Mouse (Mus musculus): ENCODE data around the gene Slc16a6. TPM values are rescaled to one million over a fixed set of nuclear protein-coding genes. Genes with fewer than 3 reads are reported as not detected.

Gene Slc16a6
- total and polyA plus RNA-seq, 3 experiments = 14.1 to 24.2 (median 20.9) TPM

DNA sequence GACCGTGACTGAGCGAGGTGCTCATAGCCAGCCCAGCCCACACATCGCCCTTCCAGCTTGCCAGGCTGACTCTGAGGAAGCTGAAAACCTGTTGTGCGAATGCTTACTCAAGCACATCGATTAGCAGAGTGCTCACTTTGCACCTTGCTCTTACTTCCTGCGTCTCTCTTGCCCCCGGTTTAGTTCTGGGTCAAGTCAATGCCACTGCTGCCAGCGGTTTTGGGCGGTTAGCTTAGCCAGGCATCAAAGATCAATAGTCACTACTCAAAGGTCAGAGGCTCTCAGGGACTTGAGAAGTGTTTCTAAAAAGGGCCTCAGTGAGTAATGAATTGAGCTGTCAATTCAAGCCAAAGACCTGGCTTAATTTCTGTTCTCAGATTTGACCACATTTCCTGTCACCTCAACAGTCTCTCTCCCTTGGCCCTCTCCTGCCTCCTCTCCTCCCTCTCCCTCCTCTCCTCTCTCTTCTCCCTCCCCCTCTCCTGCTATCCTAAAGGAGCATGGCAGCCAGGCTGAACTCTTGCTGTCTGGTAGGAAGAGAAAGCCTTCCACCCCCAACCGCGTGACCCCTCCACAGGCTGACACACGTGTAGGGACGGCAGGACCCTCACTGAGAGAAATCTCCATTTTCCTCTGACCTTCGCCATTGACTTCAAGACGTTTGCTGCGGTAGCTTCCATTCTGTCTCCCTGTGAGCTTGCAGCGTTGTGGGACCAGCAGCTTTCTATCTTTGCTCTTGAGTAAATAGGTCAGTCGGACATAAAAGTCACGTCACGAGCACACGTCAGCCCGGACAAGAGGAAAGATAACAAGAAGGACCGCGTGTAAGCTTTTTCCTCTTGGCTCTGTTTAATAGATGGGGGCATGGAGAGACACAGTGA, 21.7 kb upstream of the Slc16a6 start:
- H3K27ac ChIP-seq (ENCODE audit: insufficient read depth, low read depth) = peak overlapping the region; percentile 97
- peak overlapping the region; percentile 60 for H3K9ac ChIP-seq (ENCODE audit: insufficient read depth, low read depth)
- in situ Hi-C loops (cut with MboI; ENCODE audit: low pct_ligation_motif_present, low pct_unique_long_range_greater_than_20kb, low sequenced_read_pairs) (no loop called here), dilution Hi-C loops (cut with MboI; ENCODE audit: extremely low pct_ligation_motif_present, extremely low pct_unique_long_range_greater_than_20kb, low sequenced_read_pairs) (no loop called here)
- peaks cover 0 to 10% of the 10 kb centered on the region in 2 experiments for H3K36me3 ChIP-seq (replicated peaks in 1 of 2; ENCODE audit: control insufficient read depth in 1 of 2, insufficient read depth in 1 of 2, low read length in 1 of 2)
- H3K27me3 ChIP-seq (replicated peaks) = no peaks in the 10 kb centered on the region
- DNase-seq (ENCODE audit: extremely low read depth) = peak; percentile 89
- TF ChIP-seq TCF12 (IDR thresholded peaks at IDR 0.05; ENCODE audit: low read depth, low read length) (peak; percentile 83), UBTF (IDR thresholded peaks at IDR 0.05; ENCODE audit: low read depth, low read length) (peak; percentile 30; the same call in 1 of the 2 replicates), CTCF (conservative IDR thresholded peaks at IDR 0.05 in 1 of 2, IDR thresholded peaks at IDR 0.05 in 1 of 2; ENCODE audit: low read depth in 2 of 2, low read length in 2 of 2) (no peak), GABPA (IDR thresholded peaks at IDR 0.05; ENCODE audit: insufficient replicate concordance, low read depth, low read length) (no peak), SIN3A (IDR thresholded peaks at IDR 0.05; ENCODE audit: low read length) (peak; percentile 84), MAX (IDR thresholded peaks at IDR 0.05; ENCODE audit: low read length) (peak; percentile 10), RCOR1 (conservative IDR thresholded peaks at IDR 0.05; ENCODE audit: low read depth, low read length) (peak; percentile 81), JUN (IDR thresholded peaks at IDR 0.05; ENCODE audit: insufficient read depth, low read depth, low read length) (peak; percentile 83), MAZ (IDR thresholded peaks at IDR 0.05; ENCODE audit: low read depth, low read length) (peak; percentile 83; the same call in 1 of the 2 replicates), ELF1 (IDR thresholded peaks at IDR 0.05; ENCODE audit: low read depth, low read length) (no peak; the same call in 1 of the 2 replicates), SMC3 (IDR thresholded peaks at IDR 0.05; ENCODE audit: low read depth, low read length) (peak; percentile 44), NRF1 (IDR thresholded peaks at IDR 0.05; ENCODE audit: low read depth, low read length) (peak; percentile 47), ZMIZ1 (IDR thresholded peaks at IDR 0.05; ENCODE audit: low read depth, low read length) (peak; percentile 17), MYC (IDR thresholded peaks at IDR 0.05; ENCODE audit: low read depth, low read length) (peak; percentile 72), MAFK (IDR thresholded peaks at IDR 0.05; ENCODE audit: insufficient replicate concordance, low read length) (peak; percentile 80; the same call in 1 of the 2 replicates), USF1 (IDR thresholded peaks at IDR 0.05; ENCODE audit: low read depth, low read length) (no peak; the same call in 1 of the 2 replicates), MXI1 (IDR thresholded peaks at IDR 0.05; ENCODE audit: low read depth, low read length) (peak; percentile 80), HCFC1 (IDR thresholded peaks at IDR 0.05; ENCODE audit: low read depth, low read length) (no peak; the same call in 1 of the 2 replicates), POLR2AphosphoS2 (IDR thresholded peaks at IDR 0.05; ENCODE audit: low read depth, low read length) (no peak), ZC3H11A (IDR thresholded peaks at IDR 0.05; ENCODE audit: low read depth, low read length) (no peak), CHD1 (IDR thresholded peaks at IDR 0.05; ENCODE audit: low read depth, low read length) (no peak), TBP (conservative IDR thresholded peaks at IDR 0.05; ENCODE audit: low read depth, low read length) (peak; percentile 66), USF2 (conservative IDR thresholded peaks at IDR 0.05; ENCODE audit: low read depth, low read length) (no peak), RAD21 (IDR thresholded peaks at IDR 0.05; ENCODE audit: low read depth, low read length) (peak; percentile 4), CHD2 (IDR thresholded peaks at IDR 0.05; ENCODE audit: low read length) (peak; percentile 69; the same call in 1 of the 2 replicates), NELFE (IDR thresholded peaks at IDR 0.05; ENCODE audit: low read depth, low read length) (peak; percentile 48), E2F4 (IDR thresholded peaks at IDR 0.05; ENCODE audit: insufficient replicate concordance, low read depth, low read length) (0 out of 2 replicates have a peak, but pooled peaks have one; percentile 28), KAT2A (IDR thresholded peaks at IDR 0.05; ENCODE audit: insufficient replicate concordance, low read length) (no peak), ETS1 (conservative IDR thresholded peaks at IDR 0.05; ENCODE audit: low read depth, low read length) (peak; percentile 75; the same call in 1 of the 2 replicates), BHLHE40 (IDR thresholded peaks at IDR 0.05; ENCODE audit: low read depth, low read length) (peak; percentile 70), PAX5 (IDR thresholded peaks at IDR 0.05; ENCODE audit: low read length) (no peak), ZKSCAN1 (IDR thresholded peaks at IDR 0.05; ENCODE audit: borderline replicate concordance, low read depth, low read length) (no peak), ZNF384 (IDR thresholded peaks at IDR 0.05; ENCODE audit: low read depth, low read length) (peak; percentile 21; the same call in 1 of the 2 replicates), EP300 (IDR thresholded peaks at IDR 0.05; ENCODE audit: low read length) (peak; percentile 94), MEF2A (IDR thresholded peaks at IDR 0.05; ENCODE audit: borderline replicate concordance, low read depth, low read length) (peak; percentile 98), IRF4 (IDR thresholded peaks at IDR 0.05; ENCODE audit: low read depth, low read length) (peak; percentile 94), POLR2A (IDR thresholded peaks at IDR 0.05; ENCODE audit: low read depth, low read length) (peak; percentile 51; the same call in 1 of the 2 replicates), JUND (conservative IDR thresholded peaks at IDR 0.05; ENCODE audit: low read depth, low read length) (peak; percentile 96)
- no peaks in the 10 kb centered on the region for H3K9me3 ChIP-seq (replicated peaks; ENCODE audit: low read length)
- H3K4me3 ChIP-seq (replicated peaks in 1 of 3; ENCODE audit: low read depth in 2 of 3, low read length in 2 of 3, poor library complexity in 1 of 3) = peak overlapping the region; percentile 42 to 58 (median 51)
- no peaks in the 10 kb centered on the region for H3K79me2 ChIP-seq (replicated peaks; ENCODE audit: control insufficient read depth, extremely low read depth, insufficient read depth, poor library complexity, severe bottlenecking)
- H3K4me2 ChIP-seq (ENCODE audit: insufficient read depth, low read depth, poor library complexity, severe bottlenecking) = peak overlapping the region; percentile 73
- H3K4me1 ChIP-seq (ENCODE audit: control insufficient read depth in 1 of 2, insufficient read depth in 2 of 2) = peaks cover 23 to 61% of the 10 kb centered on the region in 2 experiments
